Mouse (Mus musculus): ENCODE measurements around the gene Gorasp1.

DNA sequence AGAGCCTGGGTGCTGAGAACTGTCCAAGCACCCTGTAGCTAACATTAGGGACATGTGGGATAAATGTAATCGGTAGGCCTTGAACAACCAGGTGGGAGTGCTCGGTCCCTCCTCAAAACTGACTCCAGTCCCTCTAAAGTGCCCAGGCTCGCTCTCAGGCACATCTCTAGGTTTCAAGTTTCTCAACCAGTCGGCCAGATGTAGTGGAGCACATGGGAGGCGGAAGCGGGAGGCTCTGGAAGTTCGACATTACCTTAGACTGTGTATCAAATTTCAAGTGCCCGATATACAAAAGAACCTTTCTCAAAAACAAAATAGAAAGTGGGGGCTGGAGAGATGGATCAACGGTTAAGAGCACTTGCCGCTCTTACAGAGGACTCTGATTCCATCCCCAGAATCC lies 2.3 kb upstream of the Gorasp1 start:
- TF ChIP-seq CTCF (IDR thresholded peaks at IDR 0.05; ENCODE audit: low read depth, low read length) (no peak), GATA1 (IDR thresholded peaks at IDR 0.05; ENCODE audit: borderline replicate concordance, low read length) (no peak), POLR2AphosphoS5 (IDR thresholded peaks at IDR 0.05; ENCODE audit: insufficient replicate concordance, low read depth, low read length) (no peak), TAL1 (conservative IDR thresholded peaks at IDR 0.05; ENCODE audit: low read depth, low read length) (no peak), GATA2 (IDR thresholded peaks at IDR 0.05; ENCODE audit: borderline replicate concordance, low read depth, low read length) (no peak)
